Mouse (Mus musculus) cerebellum, adult 9-10 months (tissue): ENCODE measurements around the gene Pde4d.
A peak's percentile ranks its signal among the peaks of the same experiment; 100 is the strongest.

Experiments used
- DNase-seq: peaks from one replicate; pipeline ENCODE4 v3.0.0; 2022

Gene Pde4d

GRCm38 (mm10) chr13:109641562-109641961 lies 1191.8 kb downstream of the Pde4d start:
- DNase-seq, result no peak

- no peak for DNase-seq
Measured at GRCm38 (mm10) chr13:109643419-109643818, 1193.7 kb downstream of the Pde4d start.

GRCm38 (mm10) chr13:109644086-109644485 lies 1194.3 kb downstream of the Pde4d start:
- no peak for DNase-seq

GRCm38 (mm10) chr13:109645284-109645909 lies 1195.6 kb downstream of the Pde4d start:
- no peak for DNase-seq

GRCm38 (mm10) chr13:109645910-109646284 lies 1196.1 kb downstream of the Pde4d start:
- no peak for DNase-seq

- DNase-seq, result no peak
Measured at GRCm38 (mm10) chr13:109646597-109647232, 1197.0 kb downstream of the Pde4d start.

GRCm38 (mm10) chr13:109647479-109648199 lies 1197.9 kb downstream of the Pde4d start:
- no peak for DNase-seq

GRCm38 (mm10) chr13:109648311-109648710 lies 1198.6 kb downstream of the Pde4d start:
- no peak for DNase-seq

GRCm38 (mm10) chr13:109651790-109652605 lies 1202.2 kb downstream of the Pde4d start:
- DNase-seq, result no peak

- DNase-seq, result no peak
Measured at GRCm38 (mm10) chr13:109652631-109653030, 1202.9 kb downstream of the Pde4d start.

- DNase-seq, result no peak
Measured at GRCm38 (mm10) chr13:109655390-109655789, 1205.6 kb downstream of the Pde4d start.

GRCm38 (mm10) chr13:109659103-109659502 lies 1209.4 kb downstream of the Pde4d start:
- DNase-seq, result no peak

- no peak for DNase-seq
Measured at GRCm38 (mm10) chr13:109661345-109661744, 1211.6 kb downstream of the Pde4d start.

GRCm38 (mm10) chr13:109662099-109662498 lies 1212.4 kb downstream of the Pde4d start:
- DNase-seq, result no peak

GRCm38 (mm10) chr13:109662731-109663130 lies 1213.0 kb downstream of the Pde4d start:
- no peak for DNase-seq

GRCm38 (mm10) chr13:109664956-109665802 lies 1215.4 kb downstream of the Pde4d start:
- no peak for DNase-seq

GRCm38 (mm10) chr13:109665803-109666403 lies 1216.2 kb downstream of the Pde4d start:
- DNase-seq, result no peak

- DNase-seq, result no peak
Measured at GRCm38 (mm10) chr13:109669965-109670364, 1220.2 kb downstream of the Pde4d start.

- DNase-seq, result peak; percentile 75
Measured at GRCm38 (mm10) chr13:109671589-109672347, 1222.0 kb downstream of the Pde4d start.

- no peak for DNase-seq
Measured at GRCm38 (mm10) chr13:109677047-109677446, 1227.3 kb downstream of the Pde4d start.

GRCm38 (mm10) chr13:109677617-109678016 lies 1227.9 kb downstream of the Pde4d start:
- DNase-seq, result no peak
